Mouse (Mus musculus) olfactory bulb, adult 2 months (tissue): ENCODE results near the gene Oard1. TPM values are rescaled to one million over a fixed set of nuclear protein-coding genes. Genes with fewer than 3 reads are reported as not detected.

Source experiments
- H3K27ac ChIP-seq: fragments of 200-500 bp; 2 replicates; pipeline ENCODE4 v1.5.1; 2012; ENCODE audit warnings: low read depth, low read length; ENCODE audit not compliant: insufficient read depth
- H3K4me1 ChIP-seq: fragments of 200-500 bp; 2 replicates; pipeline ENCODE4 v1.6.1; 2012; ENCODE audit warnings: low read length; ENCODE audit not compliant: control insufficient read depth, insufficient read depth
- H3K4me3 ChIP-seq: fragments of 200-500 bp; 2 replicates; pipeline ENCODE4 v1.5.1; 2012; ENCODE audit warnings: mild to moderate bottlenecking, low read depth, low read length, moderate library complexity; ENCODE audit not compliant: insufficient read depth
- CTCF ChIP-seq: fragments of 200-500 bp; IDR thresholded peaks from 2 replicates; pipeline ENCODE4 v1.5.1; 2012; ENCODE audit warnings: low read depth, mild to moderate bottlenecking, low read length, moderate library complexity; ENCODE audit not compliant: insufficient read depth
- POLR2A ChIP-seq: fragments of 200-500 bp; IDR thresholded peaks from 2 replicates; pipeline ENCODE4 v1.6.1; 2012; ENCODE audit warnings: mild to moderate bottlenecking, low read depth, low read length, moderate library complexity; ENCODE audit not compliant: insufficient read depth
- WGBS: fragments of 180-500 bp; shearing (Covaris S2); methylation state at CpG from one replicate; pipeline ENCODE4 v1.1.7; 2018; 5-methylcytosine and 5-hydroxymethylcytosine counted together
- polyA plus RNA-seq: library from polyadenylated mRNA; stranded (reverse); fragments of >200 nt; gene quantifications from 2 replicates; pipeline ENCODE4 v1.2.4, GENCODE M21; 2012; ENCODE audit warnings: low replicate concordance; ENCODE audit not compliant: missing spikeins, insufficient read depth, insufficient read length

Gene Oard1
- polyA plus RNA-seq = not detected in 2 replicates

DNA sequence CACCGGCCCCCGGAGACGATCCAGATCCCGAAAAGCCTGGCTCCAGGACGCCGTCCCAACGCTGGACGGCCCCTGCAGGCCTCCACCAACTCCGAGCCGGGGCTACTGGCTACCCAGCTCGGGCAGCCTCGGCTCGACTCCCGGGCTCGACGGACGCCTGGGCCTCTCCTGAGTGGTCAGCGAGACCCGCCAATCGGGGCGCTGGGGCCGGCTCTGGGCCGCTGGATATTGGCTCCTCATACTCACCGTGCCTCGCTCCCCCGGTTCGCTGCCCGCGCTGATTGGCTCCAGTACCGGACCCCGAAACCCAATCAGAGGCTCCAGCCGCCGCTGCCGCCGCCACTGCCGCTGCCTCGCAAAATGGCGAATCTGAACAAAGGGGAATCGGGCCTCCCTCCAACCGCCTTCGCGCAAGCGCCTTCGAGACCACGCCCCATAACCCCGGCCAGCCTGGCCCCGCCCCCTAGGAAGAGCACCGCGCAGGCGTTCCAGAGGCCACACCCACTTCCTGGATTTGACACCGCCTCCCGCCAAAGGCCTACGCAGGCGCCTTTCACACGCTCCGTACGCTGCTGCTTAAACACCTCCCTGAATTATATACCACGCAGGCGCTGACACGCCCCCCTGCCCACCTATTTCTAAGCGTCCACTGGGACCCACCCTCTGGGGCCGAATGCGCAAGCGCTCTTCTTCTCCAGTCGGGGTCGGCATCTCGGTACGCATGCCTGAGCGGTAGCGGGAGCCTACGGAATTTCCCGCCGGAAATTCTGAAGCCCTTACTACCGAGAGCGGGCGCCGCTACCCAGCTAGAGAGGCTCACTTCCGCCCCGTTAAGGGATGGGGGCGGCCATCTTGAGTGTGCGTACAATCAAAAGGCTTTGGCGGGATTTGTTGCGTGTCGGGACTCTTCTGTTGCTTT is at the start of gene Oard1, which contains the start of gene Nfya:
Oard1 (plus strand) TSS at position 635 of the 919 bp plus-strand sequence.
Nfya (minus strand) TSS at position 527 of the 919 bp plus-strand sequence.
- Histone ChIP-seq H3K4me1 (no peaks in the 10 kb centered on the region), H3K27ac (peak within 1 kb of the TSS; percentile 97), H3K4me3 (peak within 1 kb of the TSS; percentile 81)
- no peak for TF ChIP-seq CTCF
- TF ChIP-seq POLR2A = peak; percentile 80
- WGBS = under 1% methylated on average over 84 of the region's 84 CpGs

DNA sequence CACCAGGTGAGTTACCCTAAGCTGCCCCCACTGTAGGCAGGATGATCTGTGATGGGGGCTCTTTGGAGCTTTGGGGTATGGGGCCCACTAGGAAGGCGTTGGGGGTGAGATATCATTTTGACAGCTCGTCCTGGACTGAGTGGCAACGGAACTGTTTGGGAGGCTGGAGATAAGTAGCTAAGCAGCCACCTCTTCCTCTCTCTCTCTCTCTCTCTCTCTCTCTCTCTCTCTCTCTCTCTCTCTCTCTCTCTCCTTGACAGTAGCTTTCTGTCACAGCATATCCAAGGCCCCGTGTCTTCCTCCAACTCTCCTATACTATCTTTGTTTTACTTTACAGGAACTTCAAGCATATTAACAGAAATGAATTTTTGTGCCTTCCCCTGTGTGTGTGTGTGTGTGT is 49.4 kb upstream of the Oard1 start:
- TF ChIP-seq CTCF (no peak), POLR2A (no peak)
- H3K27ac ChIP-seq = no peak overlapping the region
- H3K4me3 ChIP-seq = no peak overlapping the region
- no peaks in the 10 kb centered on the region for H3K4me1 ChIP-seq
- WGBS = 75% methylated on average over 4 of the region's 4 CpGs

DNA sequence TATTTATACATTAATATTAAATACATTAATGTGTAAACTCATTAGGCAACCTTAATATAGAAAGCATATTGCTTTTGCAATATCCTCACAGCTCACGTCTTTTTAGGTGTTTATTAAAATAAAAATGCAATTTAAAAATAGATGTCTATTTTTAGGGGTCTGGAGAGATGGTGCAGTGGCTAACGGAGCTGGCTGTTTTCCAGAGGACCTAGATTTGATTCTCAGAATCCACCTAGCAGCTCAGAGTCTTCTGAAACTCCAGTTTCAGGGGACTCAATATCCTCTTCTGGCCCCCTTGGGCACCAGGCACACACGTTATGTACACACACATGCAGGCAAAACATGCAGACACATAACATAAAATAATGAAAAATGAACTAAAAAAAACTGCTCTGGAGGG is 47.5 kb upstream of the Oard1 start:
- no peak overlapping the region for H3K4me3 ChIP-seq
- TF ChIP-seq CTCF = no peak
- TF ChIP-seq POLR2A = no peak
- WGBS = 70% methylated on average over 3 of the region's 3 CpGs
- H3K27ac ChIP-seq = no peak overlapping the region
- H3K4me1 ChIP-seq = no peaks in the 10 kb centered on the region

DNA sequence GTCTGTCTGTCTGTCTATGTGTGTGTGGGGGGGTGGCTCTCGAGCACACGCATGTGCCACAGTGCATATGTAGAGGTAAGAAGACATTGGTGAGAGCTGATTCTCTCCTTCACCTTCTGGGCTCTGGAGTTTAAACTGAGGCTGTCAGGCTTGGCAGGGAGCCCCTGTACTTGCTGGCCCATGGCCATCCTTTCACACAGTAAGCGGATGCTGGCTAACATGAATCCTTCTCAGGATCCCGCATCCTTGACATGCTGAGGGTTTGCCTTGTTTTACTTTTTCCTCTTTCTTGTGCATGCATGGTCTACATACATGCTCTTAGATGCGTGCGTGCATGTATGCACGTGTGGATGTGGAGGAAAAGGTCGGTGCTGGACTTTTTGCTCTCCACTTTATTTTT is 46.8 kb upstream of the Oard1 start:
- TF ChIP-seq POLR2A = no peak
- no peak for TF ChIP-seq CTCF
- no peaks in the 10 kb centered on the region for H3K4me1 ChIP-seq
- WGBS = 71% methylated on average over 8 of the region's 8 CpGs
- H3K4me3 ChIP-seq = no peak overlapping the region
- H3K27ac ChIP-seq = no peak overlapping the region

DNA sequence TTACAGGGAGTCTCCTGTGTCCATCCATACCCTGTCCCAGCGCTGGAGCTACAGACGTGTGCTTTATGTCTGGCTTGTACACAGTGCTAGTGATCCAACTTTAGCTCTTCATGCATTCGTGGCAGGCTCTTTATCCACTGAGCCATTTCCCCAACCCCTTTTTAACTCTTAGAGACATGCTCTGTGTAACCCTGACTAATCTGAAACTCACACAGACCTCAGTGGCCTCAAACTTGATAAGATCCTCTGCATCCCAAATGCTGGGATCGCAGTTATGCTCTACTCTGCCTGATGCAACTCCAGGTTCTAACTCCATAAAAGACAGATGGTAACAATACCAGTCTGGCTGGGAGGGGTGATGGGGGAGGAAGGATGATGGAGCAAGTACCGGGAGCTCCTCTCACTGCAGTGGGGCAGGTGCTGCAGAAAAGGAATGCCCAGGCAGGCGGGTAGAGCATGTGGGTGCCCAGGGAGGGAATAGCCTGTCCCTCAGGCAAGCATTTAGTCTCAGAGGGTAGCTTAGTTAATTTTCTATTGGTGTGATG is 46.3 kb upstream of the Oard1 start:
- 68% methylated on average over 6 of the region's 6 CpGs for WGBS
- H3K4me1 ChIP-seq = no peaks in the 10 kb centered on the region
- no peak overlapping the region for H3K4me3 ChIP-seq
- no peak overlapping the region for H3K27ac ChIP-seq
- TF ChIP-seq CTCF (no peak), POLR2A (no peak)

DNA sequence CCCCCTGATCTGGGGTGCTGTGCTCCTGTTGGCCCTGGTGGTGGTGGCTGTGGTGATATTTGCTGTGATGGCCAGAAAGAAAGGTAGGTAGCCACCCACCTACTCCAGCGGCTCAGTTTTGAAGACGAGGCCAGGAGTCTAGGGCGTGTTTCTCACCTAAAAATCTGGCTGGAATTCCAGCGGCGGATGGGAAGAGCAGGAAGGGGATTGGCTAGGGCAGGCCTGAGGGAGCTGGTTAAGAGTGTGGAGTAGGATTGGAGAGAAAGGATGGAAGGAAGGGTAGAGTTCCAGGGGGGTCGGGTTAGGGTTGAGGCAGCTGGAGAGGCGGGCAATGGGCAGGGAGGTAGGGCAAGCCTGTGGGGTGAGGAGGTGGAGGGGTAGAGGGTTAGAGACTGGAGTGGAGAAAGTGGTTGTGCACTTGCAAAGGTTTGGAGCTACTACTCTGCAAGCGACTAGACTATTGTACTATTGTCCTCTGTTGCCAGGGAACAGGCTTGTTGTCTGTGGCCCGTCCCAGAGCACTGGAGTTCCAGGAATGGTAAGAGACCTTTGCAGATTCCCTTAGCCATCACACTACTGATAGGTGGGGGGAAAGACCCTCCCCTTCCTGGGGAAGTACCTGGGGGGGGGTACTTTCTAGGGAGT is 44.2 kb upstream of the Oard1 start:
- H3K4me1 ChIP-seq = no peaks in the 10 kb centered on the region
- H3K27ac ChIP-seq = no peak overlapping the region
- TF ChIP-seq CTCF (no peak), POLR2A (no peak)
- H3K4me3 ChIP-seq = no peak overlapping the region
- WGBS = 83% methylated on average over 9 of the region's 9 CpGs

DNA sequence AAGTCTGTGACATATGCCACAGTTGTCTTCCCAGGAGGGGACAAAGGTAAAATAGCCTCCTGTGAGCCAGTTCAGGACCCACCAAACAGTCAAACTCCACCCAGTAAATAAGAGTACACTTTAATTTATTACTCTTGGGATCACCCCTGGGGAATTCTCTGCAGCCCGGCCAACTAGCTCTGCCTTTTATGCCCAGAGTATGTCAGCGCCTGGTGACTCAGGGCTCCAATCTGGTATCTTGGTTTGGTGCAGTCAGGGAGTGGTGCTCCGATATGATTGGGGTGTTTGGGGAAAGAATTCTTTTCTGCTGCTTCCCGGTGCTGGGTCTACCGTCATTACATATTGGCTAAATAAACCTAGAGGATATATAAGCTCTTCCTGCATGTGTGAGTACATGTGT is 43.0 kb upstream of the Oard1 start:
- Histone ChIP-seq H3K4me3 (no peak overlapping the region), H3K4me1 (no peaks in the 10 kb centered on the region), H3K27ac (no peak overlapping the region)
- no peak for TF ChIP-seq CTCF
- TF ChIP-seq POLR2A = no peak
- 89% methylated on average over 5 of the region's 5 CpGs for WGBS

DNA sequence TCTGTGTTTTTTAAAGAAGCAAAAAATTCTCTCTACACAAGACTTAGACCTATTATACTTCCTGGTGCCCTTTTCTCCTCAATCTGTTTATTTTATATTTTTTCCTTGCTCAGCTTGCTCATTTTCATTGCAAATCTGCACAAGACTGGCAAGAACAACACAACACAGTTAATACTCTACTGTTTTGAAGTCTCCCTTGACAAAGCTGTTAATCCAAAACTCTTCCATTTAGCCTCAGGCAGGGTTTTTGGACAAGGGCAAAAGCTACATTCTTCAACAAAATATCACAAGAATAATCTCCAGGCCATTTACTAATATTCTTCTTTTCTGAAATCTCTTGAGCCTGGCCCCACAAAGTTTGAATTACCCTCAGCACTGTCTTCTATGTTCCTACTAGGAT is 38.2 kb upstream of the Oard1 start:
- no peak for TF ChIP-seq CTCF
- TF ChIP-seq POLR2A = no peak
- Histone ChIP-seq H3K4me1 (0 out of 2 replicates have a peak, but pooled peaks cover 2% of the 10 kb centered on the region), H3K27ac (no peak overlapping the region), H3K4me3 (no peak overlapping the region)

DNA sequence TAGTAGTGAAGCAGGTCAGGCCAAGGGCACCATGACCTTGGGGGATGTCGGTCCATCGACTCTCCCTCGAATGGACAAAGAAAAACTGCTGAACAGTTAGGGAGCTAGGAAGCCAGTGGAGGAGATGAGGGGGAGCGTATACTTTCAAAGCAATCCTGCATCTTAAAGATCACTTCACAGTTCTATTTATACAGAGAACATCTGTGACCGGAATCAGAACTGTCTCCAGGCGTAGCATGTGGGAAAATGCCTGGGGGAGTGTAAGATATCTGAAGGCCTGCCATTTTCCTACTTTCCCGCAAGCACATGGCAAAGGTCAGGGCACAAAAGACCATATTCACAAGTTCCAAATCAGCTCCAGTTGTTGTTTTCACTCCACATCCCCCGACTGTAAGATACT is 36.8 kb upstream of the Oard1 start:
- 49% methylated on average over 8 of the region's 8 CpGs for WGBS
- no peak overlapping the region for H3K4me3 ChIP-seq
- H3K4me1 ChIP-seq = 0 out of 2 replicates have a peak, but pooled peaks cover 2% of the 10 kb centered on the region
- H3K27ac ChIP-seq = no peak overlapping the region
- TF ChIP-seq CTCF = no peak
- no peak for TF ChIP-seq POLR2A
